Mouse (Mus musculus): ENCODE measurements around the gene Sema6d. TPM values are rescaled to one million over a fixed set of nuclear protein-coding genes. Genes with fewer than 3 reads are reported as not detected.

Sema6d gene
- polyA plus RNA-seq, 1 experiment from 2014 or later: 41.3 TPM

DNA sequence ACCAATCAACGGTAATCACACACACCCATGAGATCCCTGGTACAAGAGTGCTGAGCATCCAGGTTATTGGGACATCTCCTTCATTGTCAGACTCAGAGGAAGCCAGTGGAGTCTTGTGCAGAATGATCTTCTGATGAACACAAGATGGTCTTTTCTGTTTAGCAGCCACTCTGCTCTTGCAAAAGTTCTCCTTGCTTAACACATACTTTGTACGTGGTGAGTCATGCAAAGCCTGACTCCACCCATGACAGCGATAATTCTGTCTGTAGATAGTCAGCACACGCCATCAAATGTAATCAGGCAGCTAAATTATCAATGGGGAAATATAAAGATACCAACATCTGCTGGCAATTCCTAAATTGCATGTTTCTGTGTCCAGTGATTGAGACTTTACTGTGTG is 307.0 kb downstream of the Sema6d start:
- H3K4me1 ChIP-seq (ENCODE audit: control insufficient read depth, insufficient read depth, low read depth, low read length): no peaks in the 10 kb centered on the region
- H3K27ac ChIP-seq (ENCODE audit: low read depth, low read length): no peak overlapping the region
- no peaks in the 10 kb centered on the region for H3K9me3 ChIP-seq (ENCODE audit: control insufficient read depth, low read length)
- no peak overlapping the region for H3K9ac ChIP-seq (ENCODE audit: low read depth, low read length)
- H3K36me3 ChIP-seq (ENCODE audit: control insufficient read depth, insufficient read depth, low read length): no peaks in the 10 kb centered on the region
- no peaks in the 10 kb centered on the region for H3K27me3 ChIP-seq (replicated peaks; ENCODE audit: control insufficient read depth, insufficient read depth, low read length)
- no peak for ATAC-seq
- no peak overlapping the region for H3K4me2 ChIP-seq (ENCODE audit: low read length)
- no peak overlapping the region for H3K4me3 ChIP-seq (ENCODE audit: low read length)
- 87% methylated on average over 4 of the region's 4 CpGs for WGBS

DNA sequence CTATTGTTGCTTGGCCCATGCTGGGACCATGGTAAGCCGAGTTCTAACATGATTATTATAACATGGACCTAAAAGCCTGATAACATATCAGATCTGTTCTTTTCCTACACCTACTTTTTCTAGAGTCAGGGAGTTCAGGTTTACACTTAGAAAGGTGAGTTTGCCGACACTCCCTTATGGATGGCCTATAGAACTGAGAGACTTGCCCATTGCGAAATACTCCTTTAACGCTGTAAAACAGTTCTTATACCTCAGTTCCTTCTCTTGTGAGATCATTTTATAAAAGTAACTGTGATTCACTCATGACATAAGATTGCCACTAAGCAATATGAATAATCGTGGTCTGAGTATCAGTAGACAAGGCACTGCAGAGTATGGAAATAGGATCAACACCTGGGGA is 307.5 kb downstream of the Sema6d start:
- Histone ChIP-seq H3K9me3 (ENCODE audit: control insufficient read depth, low read length) (no peaks in the 10 kb centered on the region), H3K27me3 (replicated peaks; ENCODE audit: control insufficient read depth, insufficient read depth, low read length) (no peaks in the 10 kb centered on the region), H3K27ac (ENCODE audit: low read depth, low read length) (no peak overlapping the region), H3K4me2 (ENCODE audit: low read length) (no peak overlapping the region), H3K36me3 (ENCODE audit: control insufficient read depth, insufficient read depth, low read length) (no peaks in the 10 kb centered on the region), H3K4me3 (ENCODE audit: low read length) (no peak overlapping the region), H3K4me1 (ENCODE audit: control insufficient read depth, insufficient read depth, low read depth, low read length) (no peaks in the 10 kb centered on the region), H3K9ac (ENCODE audit: low read depth, low read length) (no peak overlapping the region)
- 95% methylated on average over 5 of the region's 5 CpGs for WGBS
- no peak for ATAC-seq

DNA sequence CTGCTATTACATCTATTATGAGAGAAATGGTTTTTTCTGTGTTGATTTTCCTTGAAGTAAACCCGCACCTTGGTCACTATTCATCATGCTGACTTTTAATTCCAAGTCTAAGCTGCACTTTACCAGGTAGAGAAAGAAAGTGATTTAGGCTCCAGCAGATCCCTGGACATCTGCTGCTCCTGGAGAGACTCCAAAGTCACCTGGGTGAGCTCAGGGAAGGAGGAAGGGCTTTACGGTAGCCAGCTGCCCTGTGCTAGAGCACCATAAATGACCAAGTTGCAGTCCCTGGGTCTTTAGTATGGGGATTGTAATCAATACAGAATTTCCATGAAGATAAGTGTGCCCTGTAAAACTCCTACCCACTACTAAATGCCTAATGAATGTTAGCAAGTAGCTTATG is 309.8 kb downstream of the Sema6d start:
- no peak for ATAC-seq
- Histone ChIP-seq H3K4me2 (ENCODE audit: low read length) (no peak overlapping the region), H3K4me1 (ENCODE audit: control insufficient read depth, insufficient read depth, low read depth, low read length) (peaks cover 2% of the 10 kb centered on the region), H3K36me3 (ENCODE audit: control insufficient read depth, insufficient read depth, low read length) (no peaks in the 10 kb centered on the region), H3K9me3 (ENCODE audit: control insufficient read depth, low read length) (no peaks in the 10 kb centered on the region), H3K4me3 (ENCODE audit: low read length) (no peak overlapping the region), H3K27me3 (replicated peaks; ENCODE audit: control insufficient read depth, insufficient read depth, low read length) (no peaks in the 10 kb centered on the region), H3K27ac (ENCODE audit: low read depth, low read length) (no peak overlapping the region), H3K9ac (ENCODE audit: low read depth, low read length) (no peak overlapping the region)
- 85% methylated on average over 2 of the region's 2 CpGs for WGBS

DNA sequence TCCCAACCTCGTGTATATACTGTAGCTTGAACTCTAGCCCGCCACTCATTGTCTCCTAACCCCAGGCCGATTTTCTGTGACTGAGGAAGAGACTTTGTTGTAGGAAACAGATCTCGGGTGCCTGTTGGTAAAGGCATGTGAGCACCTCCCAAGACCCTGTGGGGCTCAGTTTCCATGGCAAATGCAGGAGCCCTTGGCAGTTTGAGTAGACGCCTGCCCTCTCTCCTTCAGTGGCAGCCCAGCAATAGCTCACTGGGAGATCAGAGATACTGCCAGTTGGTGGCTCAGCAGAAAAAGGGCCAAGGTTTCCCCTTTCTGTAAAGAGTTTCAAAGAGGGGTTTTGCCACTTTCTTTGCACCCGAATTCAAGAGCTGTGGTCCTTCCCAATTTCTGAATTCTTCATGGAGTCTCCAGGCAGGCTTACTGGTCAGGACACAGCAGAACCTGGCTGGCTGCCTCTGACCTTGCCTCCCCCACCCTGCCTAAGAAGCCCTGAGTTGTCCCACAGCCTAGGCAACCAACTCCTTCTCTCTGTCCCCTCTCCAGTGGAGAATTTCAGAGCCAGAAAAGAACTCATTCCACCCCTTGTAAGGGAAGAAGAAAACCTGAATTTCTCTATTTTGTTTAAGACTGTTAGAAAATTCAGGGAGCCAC is 312.1 kb downstream of the Sema6d start:
- Histone ChIP-seq H3K36me3 (ENCODE audit: control insufficient read depth, insufficient read depth, low read length) (no peaks in the 10 kb centered on the region), H3K27ac (ENCODE audit: low read depth, low read length) (no peak overlapping the region), H3K4me2 (ENCODE audit: low read length) (no peak overlapping the region), H3K9me3 (ENCODE audit: control insufficient read depth, low read length) (no peaks in the 10 kb centered on the region), H3K27me3 (replicated peaks; ENCODE audit: control insufficient read depth, insufficient read depth, low read length) (no peaks in the 10 kb centered on the region), H3K4me3 (ENCODE audit: low read length) (no peak overlapping the region), H3K4me1 (ENCODE audit: control insufficient read depth, insufficient read depth, low read depth, low read length) (peaks cover 2% of the 10 kb centered on the region), H3K9ac (ENCODE audit: low read depth, low read length) (no peak overlapping the region)
- ATAC-seq: peak; percentile 72
- 63% methylated on average over 6 of the region's 6 CpGs for WGBS

DNA sequence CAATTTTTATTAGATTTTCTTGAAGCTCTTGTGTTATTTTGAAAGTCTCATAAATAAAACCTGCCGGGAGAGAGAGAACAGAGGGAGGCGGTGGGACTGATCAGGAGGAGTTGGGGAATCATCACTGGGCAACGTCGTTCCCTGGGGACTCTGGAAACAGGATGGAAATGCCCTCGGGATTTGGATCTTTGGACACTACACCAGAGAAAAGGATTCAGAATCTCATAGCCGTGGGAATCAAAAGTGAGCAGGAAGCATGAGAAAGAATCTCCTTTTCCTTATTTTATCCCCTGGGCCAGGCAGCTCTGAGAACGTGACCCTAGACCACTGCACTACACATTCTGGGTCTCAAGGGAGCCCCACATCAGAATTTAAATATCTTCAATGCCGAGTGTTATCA is 313.8 kb downstream of the Sema6d start:
- ATAC-seq: no peak
- Histone ChIP-seq H3K4me1 (ENCODE audit: control insufficient read depth, insufficient read depth, low read depth, low read length) (peaks cover 2% of the 10 kb centered on the region), H3K4me2 (ENCODE audit: low read length) (no peak overlapping the region), H3K4me3 (ENCODE audit: low read length) (no peak overlapping the region), H3K9ac (ENCODE audit: low read depth, low read length) (no peak overlapping the region), H3K27ac (ENCODE audit: low read depth, low read length) (no peak overlapping the region), H3K27me3 (replicated peaks; ENCODE audit: control insufficient read depth, insufficient read depth, low read length) (no peaks in the 10 kb centered on the region), H3K9me3 (ENCODE audit: control insufficient read depth, low read length) (no peaks in the 10 kb centered on the region), H3K36me3 (ENCODE audit: control insufficient read depth, insufficient read depth, low read length) (no peaks in the 10 kb centered on the region)
- WGBS: 76% methylated on average over 8 of the region's 8 CpGs

DNA sequence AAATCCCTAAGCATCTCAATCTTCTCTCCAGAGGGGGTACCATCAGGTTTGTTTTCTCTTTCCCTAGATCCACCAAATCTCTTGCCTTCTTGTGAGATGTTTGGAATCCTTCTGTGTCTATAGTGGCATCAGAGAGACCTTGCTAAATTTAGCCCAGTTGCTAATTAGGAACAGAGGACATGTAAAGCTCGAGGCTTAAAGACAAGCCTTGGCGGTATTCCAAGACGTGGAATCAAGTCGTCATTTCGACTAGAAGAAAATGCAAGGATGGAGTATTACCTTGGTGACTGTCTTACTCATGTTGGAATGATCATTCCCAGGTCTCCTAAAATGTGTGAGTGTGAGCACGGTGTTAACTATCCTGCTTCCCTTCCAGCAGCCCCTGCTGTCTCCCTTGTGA is 314.2 kb downstream of the Sema6d start:
- Histone ChIP-seq H3K9ac (ENCODE audit: low read depth, low read length) (no peak overlapping the region), H3K4me2 (ENCODE audit: low read length) (no peak overlapping the region), H3K4me3 (ENCODE audit: low read length) (no peak overlapping the region), H3K36me3 (ENCODE audit: control insufficient read depth, insufficient read depth, low read length) (no peaks in the 10 kb centered on the region), H3K27ac (ENCODE audit: low read depth, low read length) (no peak overlapping the region), H3K27me3 (replicated peaks; ENCODE audit: control insufficient read depth, insufficient read depth, low read length) (no peaks in the 10 kb centered on the region), H3K9me3 (ENCODE audit: control insufficient read depth, low read length) (no peaks in the 10 kb centered on the region), H3K4me1 (ENCODE audit: control insufficient read depth, insufficient read depth, low read depth, low read length) (peaks cover 2% of the 10 kb centered on the region)
- 48% methylated on average over 6 of the region's 6 CpGs for WGBS
- no peak for ATAC-seq

DNA sequence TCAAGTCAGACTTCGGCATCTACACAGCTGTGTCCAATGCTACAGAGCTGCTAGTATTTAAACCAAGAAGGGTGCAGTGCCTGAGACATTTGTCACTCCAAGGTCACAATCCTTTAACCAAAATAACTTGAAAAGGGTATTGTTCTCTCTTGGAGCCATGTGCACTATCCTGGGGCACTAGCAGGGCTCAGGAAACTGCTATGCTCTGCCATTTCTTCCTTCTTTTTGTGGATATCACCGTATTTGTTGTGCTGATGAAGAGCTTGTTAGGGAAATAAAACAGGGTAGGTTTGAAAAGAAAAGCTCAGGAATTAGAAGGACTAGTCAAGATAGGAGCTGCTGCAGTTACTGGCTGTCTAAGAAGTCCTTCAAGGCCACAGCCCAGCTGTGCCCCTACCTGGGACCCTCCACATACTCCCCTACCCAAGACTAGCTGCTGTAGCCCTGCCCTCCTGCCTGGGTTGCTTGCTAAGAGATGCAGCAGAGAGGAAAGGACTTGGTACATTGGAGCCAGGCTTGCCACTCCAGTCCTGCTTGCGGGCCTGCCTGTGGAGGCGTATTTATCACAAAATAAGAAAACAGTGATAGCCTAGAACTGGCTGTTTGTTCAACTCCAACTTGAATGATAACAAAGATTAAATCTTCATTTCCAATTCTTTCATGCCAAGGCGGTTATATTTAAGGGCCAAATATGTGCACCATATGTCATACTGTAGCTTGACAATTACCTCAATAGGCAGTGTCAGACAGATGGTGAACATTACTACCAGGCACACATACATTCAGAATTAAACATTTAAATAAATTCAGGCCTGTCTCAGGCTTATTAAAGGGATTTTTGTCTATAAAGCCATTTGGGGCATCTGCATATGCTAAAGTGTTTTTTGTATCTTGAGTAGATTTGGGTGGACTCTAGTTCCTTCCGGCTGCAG is 315.1 kb downstream of the Sema6d start:
- 77% methylated on average over 6 of the region's 6 CpGs for WGBS

DNA sequence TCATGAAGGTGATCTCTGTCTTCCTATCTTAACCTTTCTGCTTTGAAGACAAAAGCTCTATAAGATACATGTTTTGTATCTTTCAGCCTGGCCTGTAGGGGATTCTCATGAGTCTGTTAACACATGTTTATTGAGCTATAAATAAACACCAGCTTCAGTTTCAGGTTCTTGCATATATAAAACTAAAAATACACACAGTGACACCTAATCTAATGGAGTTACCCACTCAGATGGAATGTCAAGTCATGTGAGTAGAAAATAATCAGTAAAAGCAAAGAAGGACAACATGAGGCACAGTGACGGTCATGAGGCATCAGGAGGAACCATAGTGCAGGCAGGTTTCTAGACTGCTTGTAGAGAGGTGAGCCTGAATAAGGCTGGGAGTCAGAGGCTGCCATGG is 319.2 kb downstream of the Sema6d start:
- no peak overlapping the region for H3K4me2 ChIP-seq (ENCODE audit: low read length)
- no peaks in the 10 kb centered on the region; the same call in 1 of the 2 replicates for H3K4me1 ChIP-seq (ENCODE audit: control insufficient read depth, insufficient read depth, low read depth, low read length)
- H3K36me3 ChIP-seq (ENCODE audit: control insufficient read depth, insufficient read depth, low read length): no peaks in the 10 kb centered on the region
- no peak overlapping the region for H3K4me3 ChIP-seq (ENCODE audit: low read length)
- 94% methylated on average over 1 of the region's 1 CpGs for WGBS
- no peak overlapping the region for H3K9ac ChIP-seq (ENCODE audit: low read depth, low read length)
- ATAC-seq: no peak
- no peaks in the 10 kb centered on the region for H3K9me3 ChIP-seq (ENCODE audit: control insufficient read depth, low read length)
- no peak overlapping the region for H3K27ac ChIP-seq (ENCODE audit: low read depth, low read length)
- no peaks in the 10 kb centered on the region for H3K27me3 ChIP-seq (replicated peaks; ENCODE audit: control insufficient read depth, insufficient read depth, low read length)

More for the DNA sequence above, 315.1 kb downstream of the Sema6d start:
- H3K36me3 ChIP-seq (ENCODE audit: control insufficient read depth, insufficient read depth, low read length): no peaks in the 10 kb centered on the region
- H3K4me2 ChIP-seq (ENCODE audit: low read length): no peak overlapping the region
- H3K9ac ChIP-seq (ENCODE audit: low read depth, low read length): no peak overlapping the region
- H3K4me1 ChIP-seq (ENCODE audit: control insufficient read depth, insufficient read depth, low read depth, low read length): peaks cover 2% of the 10 kb centered on the region
- H3K27me3 ChIP-seq (replicated peaks; ENCODE audit: control insufficient read depth, insufficient read depth, low read length): no peaks in the 10 kb centered on the region
- H3K9me3 ChIP-seq (ENCODE audit: control insufficient read depth, low read length): no peaks in the 10 kb centered on the region
- ATAC-seq: no peak
- H3K27ac ChIP-seq (ENCODE audit: low read depth, low read length): no peak overlapping the region
- no peak overlapping the region for H3K4me3 ChIP-seq (ENCODE audit: low read length)

DNA sequence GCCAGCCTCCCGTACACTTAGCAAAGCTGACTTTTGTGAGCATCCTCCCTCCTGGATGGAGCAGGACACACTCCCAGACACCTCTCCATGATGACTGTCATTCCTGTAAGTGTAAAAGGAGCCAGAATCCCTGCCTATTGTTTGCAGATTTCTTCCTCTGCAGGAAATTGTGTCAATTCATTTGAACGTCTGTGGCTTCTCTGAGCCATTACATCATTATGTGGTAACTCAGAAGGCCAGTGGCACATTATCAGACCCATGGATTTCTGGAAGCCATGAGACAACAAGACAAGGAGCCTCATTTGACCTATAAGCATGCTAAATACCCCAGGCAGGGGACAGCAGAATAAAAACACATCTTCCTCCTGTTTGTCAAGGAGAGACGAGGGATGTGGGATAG is 327.0 kb downstream of the Sema6d start:
- no peaks in the 10 kb centered on the region for H3K4me1 ChIP-seq (ENCODE audit: control insufficient read depth, insufficient read depth, low read depth, low read length)
- no peaks in the 10 kb centered on the region for H3K27me3 ChIP-seq (replicated peaks; ENCODE audit: control insufficient read depth, insufficient read depth, low read length)
- no peak for ATAC-seq
- no peak overlapping the region for H3K4me3 ChIP-seq (ENCODE audit: low read length)
- H3K9ac ChIP-seq (ENCODE audit: low read depth, low read length): no peak overlapping the region
- H3K36me3 ChIP-seq (ENCODE audit: control insufficient read depth, insufficient read depth, low read length): no peaks in the 10 kb centered on the region
- WGBS: 73% methylated on average over 3 of the region's 3 CpGs
- no peak overlapping the region for H3K4me2 ChIP-seq (ENCODE audit: low read length)
- H3K27ac ChIP-seq (ENCODE audit: low read depth, low read length): no peak overlapping the region
- no peaks in the 10 kb centered on the region for H3K9me3 ChIP-seq (ENCODE audit: control insufficient read depth, low read length)

Data from hindbrain, embryonic 16.5 days (tissue).